Comparison of ENCODE assay signal across 8 mouse cellular contexts in genomic region chr11:5260942-5261459, GRCm38 (mm10). TPM values are rescaled to one million over a fixed set of nuclear protein-coding genes. Genes with fewer than 3 reads are reported as not detected.
DNase-seq lines count a peak whose midpoint lies in the region; ATAC-seq and TF ChIP-seq lines count a peak whose summit lies in the region.

No protein-coding gene starts in this region.

- TF ChIP-seq POLR2A in lung, adult 2 months (IDR thresholded peaks at IDR 0.05; ENCODE audit: borderline replicate concordance, extremely low read depth, low read depth, low read length), result no peak; the same call in 1 of the 2 replicates

- no peaks in the 10 kb centered on the region for H3K4me1 ChIP-seq in intestine, postnatal 0 days (replicated peaks; ENCODE audit: control insufficient read depth, insufficient read depth, low read length)
- peaks cover 13% of the 10 kb centered on the region for H3K4me1 ChIP-seq in lung, adult 2 months (ENCODE audit: control insufficient read depth, insufficient read depth, low read length)
- H3K4me1 ChIP-seq in neural tube, embryonic 13.5 days (replicated peaks), result peaks cover 28% of the 10 kb centered on the region

- H3K4me2 ChIP-seq in intestine, postnatal 0 days (replicated peaks; ENCODE audit: low read depth), result peak overlapping the region; percentile 88
- peak overlapping the region; percentile 86 for H3K4me2 ChIP-seq in neural tube, embryonic 13.5 days

- peak overlapping the region; percentile 96 for H3K4me3 ChIP-seq in gastrocnemius, adult 2 months
- peak overlapping the region; percentile 96 for H3K4me3 ChIP-seq in intestine, postnatal 0 days (ENCODE audit: low read depth, low read length)
- H3K4me3 ChIP-seq in lung, adult 2 months (replicated peaks; ENCODE audit: extremely low read depth, low read depth, low read length), result peak overlapping the region; percentile 66
- H3K4me3 ChIP-seq in neural tube, embryonic 13.5 days, result peak overlapping the region; percentile 78

- under 1% methylated on average over 37 of the region's 42 CpGs for WGBS in intestine, postnatal 0 days
- 1% methylated on average over 42 of the region's 42 CpGs for WGBS in lung, adult 2 months
- under 1% methylated on average over 41 of the region's 42 CpGs for WGBS in neural tube, embryonic 13.5 days

- no peaks in the 10 kb centered on the region for H3K27me3 ChIP-seq in intestine, postnatal 0 days (replicated peaks; ENCODE audit: control insufficient read depth, insufficient read depth, low read length)
- no peaks in the 10 kb centered on the region for H3K27me3 ChIP-seq in neural tube, embryonic 13.5 days

- H3K27ac ChIP-seq in gastrocnemius, adult 2 months, result peak overlapping the region; percentile 92
- peak overlapping the region; percentile 80 for H3K27ac ChIP-seq in intestine, postnatal 0 days (ENCODE audit: low read depth, low read length)
- peak overlapping the region; percentile 59 for H3K27ac ChIP-seq in neural tube, embryonic 13.5 days (replicated peaks)

- H3K9me3 ChIP-seq in intestine, postnatal 0 days (ENCODE audit: control insufficient read depth), result no peaks in the 10 kb centered on the region
- H3K9me3 ChIP-seq in neural tube, embryonic 13.5 days, result no peaks in the 10 kb centered on the region

- TF ChIP-seq CTCF in gastrocnemius, adult 2 months (IDR thresholded peaks at IDR 0.05), result no peak
- TF ChIP-seq CTCF in intestine, postnatal 0 days (IDR thresholded peaks at IDR 0.05; ENCODE audit: low read depth), result no peak; the same call in 1 of the 2 replicates
- no peak for TF ChIP-seq CTCF in lung, adult 2 months (IDR thresholded peaks at IDR 0.05; ENCODE audit: insufficient read depth, low read length)

- H3K9ac ChIP-seq in intestine, postnatal 0 days (ENCODE audit: low read depth, low read length), result peak overlapping the region; percentile 96
- H3K9ac ChIP-seq in neural tube, embryonic 13.5 days, result peak overlapping the region; percentile 85

- no peaks in the 10 kb centered on the region for H3K36me3 ChIP-seq in intestine, postnatal 0 days (ENCODE audit: control insufficient read depth, insufficient read depth)
- no peaks in the 10 kb centered on the region for H3K36me3 ChIP-seq in neural tube, embryonic 13.5 days

- ATAC-seq in intestine, postnatal 0 days, result peak; percentile 46; the same call in 1 of the 2 replicates
- peak; percentile 59 for ATAC-seq in neural tube, embryonic 13.5 days (ENCODE audit: low read depth)

- intact Hi-C loops in gastrocnemius, adult 2 months (cut with DNase I), result loop anchor here (5.0 kb wide), 1 partner anchor 79 kb away; no protein-coding TSS in a partner anchor

- peak; percentile 57 for DNase-seq in ovary, postnatal 36 days (ENCODE audit: low spot score)
- DNase-seq in ovary, postnatal 10 days (ENCODE audit: low spot score), result no peak
- DNase-seq in cerebellum, adult 18-20 months, result peak; percentile 20 to 44
- peak; percentile 74 for DNase-seq in gastrocnemius, adult 2 months
- peak; percentile 54 for DNase-seq in lung, adult 2 months
- DNase-seq in c-Kit-positive CD71-positive TER-119-positive erythroid progenitor cells, embryonic 14.5 days (ENCODE audit: low spot score), result no peak

RNA-seq across cellular contexts. Expression of gene Kremen1, which starts 0.4 kb away (rescaled TPM):
- total RNA-seq in gastrocnemius, adult 2 months (2021), result 10 to 100 TPM; 39.4 to 58.7 TPM
- polyA plus RNA-seq in intestine, postnatal 0 days (2015; fragmentation: Nextera tagmentation; extraction: Ambion mirVana), result 5.7 and 6.6 TPM in 2 replicates
- 28.6 and 33.2 TPM in 2 replicates for polyA plus RNA-seq in lung, adult 2 months (2012; rRNA removed)
- 7.7 and 8.5 TPM in 2 replicates for polyA plus RNA-seq in neural tube, embryonic 13.5 days (2015; fragmentation: Nextera tagmentation; extraction: Ambion mirVana)

Comparison
In these comparisons a context has a peak if more than half of its experiments do, and no peak if none do; other contexts are left out.
1. DNase-seq: peak in ovary, postnatal 36 days (single experiment), cerebellum, adult 18-20 months (2 of 2), gastrocnemius, adult 2 months (single experiment) and lung, adult 2 months (single experiment); none in ovary, postnatal 10 days (single experiment) and c-Kit-positive CD71-positive TER-119-positive erythroid progenitor cells, embryonic 14.5 days (single experiment).
2. Peak in every context shown above with its lines, with median percentiles within 50 percentile points of each other: H3K27ac ChIP-seq and H3K4me3 ChIP-seq.